9 mouse cellular contexts compared by ENCODE assay signal in genomic region chr11:75347188-75347585, GRCm38 (mm10). TPM values are rescaled to one million over a fixed set of nuclear protein-coding genes. Genes with fewer than 3 reads are reported as not detected.
DNase-seq lines count a peak whose midpoint lies in the region; ATAC-seq and TF ChIP-seq lines count a peak whose summit lies in the region.
"Had no signal": no experiment of that assay in that cellular context is flagged by ENCODE, and none has a peak within 500 bp of the region (broad histone marks: within the 10 kb centered on the region; RNA-seq: fewer than 3 reads in every experiment).

No protein-coding gene starts in this region.

- H3K9ac ChIP-seq in lung, embryonic 15.5 days: peak overlapping the region; percentile 85
- peak overlapping the region; percentile 84 for H3K9ac ChIP-seq in embryonic facial prominence, embryonic 14.5 days (ENCODE audit: low read depth, low read length)
- peak overlapping the region; percentile 79 for H3K9ac ChIP-seq in limb, embryonic 12.5 days (replicated peaks)

- WGBS in lung, embryonic 15.5 days: 29% methylated on average over 10 of the region's 10 CpGs
- 35% methylated on average over 10 of the region's 10 CpGs for WGBS in embryonic facial prominence, embryonic 14.5 days
- 42% methylated on average over 10 of the region's 10 CpGs for WGBS in limb, embryonic 12.5 days
- 18% methylated on average over 10 of the region's 10 CpGs for WGBS in small intestine, adult 2 months

- no peak for ATAC-seq in lung, embryonic 15.5 days (ENCODE audit: borderline replicate concordance, extremely low read depth, low FRiP score, low TSS enrichment)
- no peak for ATAC-seq in embryonic facial prominence, embryonic 14.5 days (ENCODE audit: low read depth)
- ATAC-seq in limb, embryonic 12.5 days (ENCODE audit: insufficient number of reproducible peaks, insufficient read depth, low FRiP score, low TSS enrichment, low read depth): no peak

- TF ChIP-seq POLR2A in small intestine, adult 2 months (IDR thresholded peaks at IDR 0.05; ENCODE audit: low read depth, low read length): no peak

- 0 out of 2 replicates have a peak overlapping the region, but pooled peaks have one; percentile 79 for H3K27ac ChIP-seq in lung, embryonic 15.5 days
- no peak overlapping the region for H3K27ac ChIP-seq in embryonic facial prominence, embryonic 14.5 days (replicated peaks; ENCODE audit: low read depth, low read length)
- no peak overlapping the region for H3K27ac ChIP-seq in limb, embryonic 12.5 days
- no peak overlapping the region; the same call in 1 of the 2 replicates for H3K27ac ChIP-seq in small intestine, adult 2 months (ENCODE audit: insufficient read depth, low read depth, low read length)

- H3K27me3 ChIP-seq in lung, embryonic 15.5 days: no peaks in the 10 kb centered on the region
- H3K27me3 ChIP-seq in embryonic facial prominence, embryonic 14.5 days (replicated peaks; ENCODE audit: control insufficient read depth, insufficient read depth, low read length): no peaks in the 10 kb centered on the region
- H3K27me3 ChIP-seq in limb, embryonic 12.5 days: no peaks in the 10 kb centered on the region
- H3K27me3 ChIP-seq in small intestine, adult 2 months (ENCODE audit: control insufficient read depth, insufficient read depth, low read length): no peaks in the 10 kb centered on the region

- TF ChIP-seq CTCF in small intestine, adult 2 months (IDR thresholded peaks at IDR 0.05; ENCODE audit: extremely low read depth, insufficient read length, insufficient replicate concordance, low read depth, low read length): no peak

- H3K4me3 ChIP-seq in lung, embryonic 15.5 days: peak overlapping the region; percentile 90
- H3K4me3 ChIP-seq in embryonic facial prominence, embryonic 14.5 days (ENCODE audit: low read depth, low read length): peak overlapping the region; percentile 87
- peak overlapping the region; percentile 70 for H3K4me3 ChIP-seq in limb, embryonic 12.5 days (replicated peaks)
- peak overlapping the region; percentile 44; the same call in 1 of the 2 replicates for H3K4me3 ChIP-seq in small intestine, adult 2 months (ENCODE audit: low read depth, low read length)

- H3K9me3 ChIP-seq in lung, embryonic 15.5 days: no peaks in the 10 kb centered on the region
- no peaks in the 10 kb centered on the region for H3K9me3 ChIP-seq in embryonic facial prominence, embryonic 14.5 days (ENCODE audit: control insufficient read depth, low read length)
- H3K9me3 ChIP-seq in limb, embryonic 12.5 days: no peaks in the 10 kb centered on the region

- H3K4me2 ChIP-seq in lung, embryonic 15.5 days: peak overlapping the region; percentile 82
- H3K4me2 ChIP-seq in embryonic facial prominence, embryonic 14.5 days (ENCODE audit: low read depth, low read length): peak overlapping the region; percentile 86
- peak overlapping the region; percentile 83 for H3K4me2 ChIP-seq in limb, embryonic 12.5 days

- H3K4me1 ChIP-seq in lung, embryonic 15.5 days: peaks cover 54% of the 10 kb centered on the region
- H3K4me1 ChIP-seq in embryonic facial prominence, embryonic 14.5 days (ENCODE audit: control insufficient read depth, insufficient read depth, low read length): peaks cover 17% of the 10 kb centered on the region; the same call in 1 of the 2 replicates
- peaks cover 18% of the 10 kb centered on the region for H3K4me1 ChIP-seq in limb, embryonic 12.5 days (replicated peaks)
- 0 out of 2 replicates have a peak, but pooled peaks cover 2% of the 10 kb centered on the region for H3K4me1 ChIP-seq in small intestine, adult 2 months (ENCODE audit: control insufficient read depth, insufficient read depth, insufficient read length, low read length)

- no peak for DNase-seq in lung, postnatal 36 days
- no peak for DNase-seq in embryonic facial prominence, embryonic 14.5 days (ENCODE audit: low spot score)
- no peak for DNase-seq in right cerebral cortex, adult 2 months (ENCODE audit: low spot score in 2 of 2)
- DNase-seq in cerebellum, postnatal 4 days (ENCODE audit: low spot score in 2 of 2): no peak
- no peak for DNase-seq in adrenal gland, adult 8-10 months
- DNase-seq: cerebellum, adult 9-10 months had no signal

- H3K36me3 ChIP-seq in lung, embryonic 15.5 days: no peaks in the 10 kb centered on the region
- H3K36me3 ChIP-seq in embryonic facial prominence, embryonic 14.5 days (ENCODE audit: control insufficient read depth, insufficient read depth, low read length): no peaks in the 10 kb centered on the region
- peaks cover 4% of the 10 kb centered on the region for H3K36me3 ChIP-seq in limb, embryonic 12.5 days
- H3K36me3 ChIP-seq in small intestine, adult 2 months (ENCODE audit: control insufficient read depth, insufficient read depth, low read length): no peaks in the 10 kb centered on the region

RNA-seq across cellular contexts. Expression of gene Rpa1, which starts 0.9 kb away (rescaled TPM):
- polyA plus RNA-seq in lung, embryonic 15.5 days (2015; fragmentation: Nextera tagmentation; extraction: Ambion mirVana): 169 and 176 TPM in 2 replicates
- 85.0 and 85.8 TPM in 2 replicates for polyA plus RNA-seq in embryonic facial prominence, embryonic 14.5 days (2014; fragmentation: Nextera tagmentation; extraction: Ambion mirVana)
- 153 and 163 TPM in 2 replicates for polyA plus RNA-seq in limb, embryonic 12.5 days (2016; fragmentation: Nextera tagmentation; extraction: Ambion mirVana)
- 5.6 and 8.7 TPM in 2 replicates for polyA plus RNA-seq in small intestine, adult 2 months (2012; rRNA removed)
- total RNA-seq in adrenal gland, adult 8-10 months (2022): 10 to 100 TPM; 50.9 to 72.8 (median 62.3) TPM

RNA-seq across cellular contexts. Expression of gene Smyd4, which starts 1.0 kb away (rescaled TPM):
- 14.4 and 14.6 TPM in 2 replicates for polyA plus RNA-seq in lung, embryonic 15.5 days (2015; fragmentation: Nextera tagmentation; extraction: Ambion mirVana)
- 7.8 and 10.2 TPM in 2 replicates for polyA plus RNA-seq in embryonic facial prominence, embryonic 14.5 days (2014; fragmentation: Nextera tagmentation; extraction: Ambion mirVana)
- 20.4 and 22.7 TPM in 2 replicates for polyA plus RNA-seq in limb, embryonic 12.5 days (2016; fragmentation: Nextera tagmentation; extraction: Ambion mirVana)
- polyA plus RNA-seq in small intestine, adult 2 months (2012; rRNA removed): 1.2 and 1.4 TPM in 2 replicates
- 10 to 100 TPM; 10.2 to 23.6 (median 14.8) TPM for total RNA-seq in adrenal gland, adult 8-10 months (2022)
